Mouse (Mus musculus) right cerebral cortex, adult 18-20 months (tissue): ENCODE measurements around the gene Tmem98.
A peak's percentile ranks its signal among the peaks of the same experiment; 100 is the strongest.

Source experiments
- DNase-seq: peaks from one replicate; pipeline ENCODE4 v3.0.0; 2022; ENCODE audit warnings: mixed read lengths

The Tmem98 gene

GRCm38 (mm10) chr11:80791677-80792432, 18.1 kb upstream of the Tmem98 start:
- no peak for DNase-seq

- DNase-seq, result no peak
Measured at GRCm38 (mm10) chr11:80793386-80793785, 16.6 kb upstream of the Tmem98 start.

GRCm38 (mm10) chr11:80794290-80794689, 15.7 kb upstream of the Tmem98 start:
- DNase-seq, result no peak

- no peak for DNase-seq
Measured at GRCm38 (mm10) chr11:80795431-80795830, 14.5 kb upstream of the Tmem98 start.

GRCm38 (mm10) chr11:80799979-80800378, 10.0 kb upstream of the Tmem98 start:
- no peak for DNase-seq

GRCm38 (mm10) chr11:80802706-80803105, 7.3 kb upstream of the Tmem98 start:
- DNase-seq, result no peak

- no peak for DNase-seq
Measured at GRCm38 (mm10) chr11:80808551-80809070, 1.4 kb upstream of the Tmem98 start.

GRCm38 (mm10) chr11:80809666-80809992, 346 bp upstream of the Tmem98 start:
- no peak for DNase-seq

- no peak for DNase-seq
Measured at GRCm38 (mm10) chr11:80811156-80811555, 1.2 kb downstream of the Tmem98 start.

GRCm38 (mm10) chr11:80815354-80815753, 5.4 kb downstream of the Tmem98 start:
- DNase-seq, result peak; percentile 17

- DNase-seq, result peak; percentile 57
Measured at GRCm38 (mm10) chr11:80818060-80818697, 8.2 kb downstream of the Tmem98 start.

- DNase-seq, result no peak
Measured at GRCm38 (mm10) chr11:80820085-80820484, 10.1 kb downstream of the Tmem98 start.

GRCm38 (mm10) chr11:80821296-80821695, 11.3 kb downstream of the Tmem98 start:
- peak; percentile 36 for DNase-seq

GRCm38 (mm10) chr11:80821794-80822193, 11.8 kb downstream of the Tmem98 start:
- DNase-seq, result no peak

- no peak for DNase-seq
Measured at GRCm38 (mm10) chr11:80835395-80835794, 25.4 kb downstream of the Tmem98 start.

GRCm38 (mm10) chr11:80835841-80836240, 25.9 kb downstream of the Tmem98 start:
- no peak for DNase-seq

- DNase-seq, result no peak
Measured at GRCm38 (mm10) chr11:80838724-80839123, 28.7 kb downstream of the Tmem98 start.

- no peak for DNase-seq
Measured at GRCm38 (mm10) chr11:80843435-80843834, 33.5 kb downstream of the Tmem98 start.

- no peak for DNase-seq
Measured at GRCm38 (mm10) chr11:80845486-80845885, 35.5 kb downstream of the Tmem98 start.

GRCm38 (mm10) chr11:80846115-80846514, 36.1 kb downstream of the Tmem98 start:
- DNase-seq, result no peak

- DNase-seq, result no peak
Measured at GRCm38 (mm10) chr11:80848131-80848530, 38.2 kb downstream of the Tmem98 start.

- no peak for DNase-seq
Measured at GRCm38 (mm10) chr11:80851859-80852258, 41.9 kb downstream of the Tmem98 start.

GRCm38 (mm10) chr11:80853014-80853413, 43.0 kb downstream of the Tmem98 start:
- no peak for DNase-seq

- DNase-seq, result no peak
Measured at GRCm38 (mm10) chr11:80854430-80854829, 44.5 kb downstream of the Tmem98 start.
